Mouse (Mus musculus) ovary, adult 18-20 months (tissue): Measurements from ENCODE around the gene Shc1.

Experiments used
- DNase-seq: peaks from one replicate; pipeline ENCODE4 v3.0.0; 2022; ENCODE audit warnings: low spot score, mixed read lengths

The Shc1 gene

GRCm38 (mm10) chr3:89418170-89418860, at the start of gene Shc1, which contains the start of gene Cks1b:
TSS of gene Shc1 (plus strand) at chr3:89418443.
TSS of gene Cks1b (minus strand) at chr3:89418383.
- peak; percentile 98 for DNase-seq

GRCm38 (mm10) chr3:89373581-89374231, 44.5 kb upstream of the Shc1 start:
- no peak for DNase-seq

GRCm38 (mm10) chr3:89377831-89378230, 40.4 kb upstream of the Shc1 start:
- DNase-seq: no peak

GRCm38 (mm10) chr3:89378394-89379067, 39.7 kb upstream of the Shc1 start:
- peak; percentile 72 for DNase-seq

- DNase-seq: no peak
Measured at GRCm38 (mm10) chr3:89379388-89380131, 38.7 kb upstream of the Shc1 start.

- DNase-seq: no peak
Measured at GRCm38 (mm10) chr3:89380291-89380690, 38.0 kb upstream of the Shc1 start.

GRCm38 (mm10) chr3:89380711-89381110, 37.5 kb upstream of the Shc1 start:
- no peak for DNase-seq

- DNase-seq: no peak
Measured at GRCm38 (mm10) chr3:89381233-89381632, 37.0 kb upstream of the Shc1 start.

- DNase-seq: no peak
Measured at GRCm38 (mm10) chr3:89382033-89382882, 36.0 kb upstream of the Shc1 start.

- DNase-seq: no peak
Measured at GRCm38 (mm10) chr3:89382950-89383349, 35.3 kb upstream of the Shc1 start.

GRCm38 (mm10) chr3:89383651-89384255, 34.5 kb upstream of the Shc1 start:
- DNase-seq: no peak

- no peak for DNase-seq
Measured at GRCm38 (mm10) chr3:89384331-89385076, 33.7 kb upstream of the Shc1 start.

GRCm38 (mm10) chr3:89385451-89385850, 32.8 kb upstream of the Shc1 start:
- no peak for DNase-seq

- DNase-seq: no peak
Measured at GRCm38 (mm10) chr3:89386438-89387420, 31.5 kb upstream of the Shc1 start.

- no peak for DNase-seq
Measured at GRCm38 (mm10) chr3:89387632-89388031, 30.6 kb upstream of the Shc1 start.

- DNase-seq: no peak
Measured at GRCm38 (mm10) chr3:89388134-89388881, 29.9 kb upstream of the Shc1 start.

- no peak for DNase-seq
Measured at GRCm38 (mm10) chr3:89388901-89389740, 29.1 kb upstream of the Shc1 start.
